Mouse (Mus musculus): Measurements from ENCODE around the gene Alpk3. TPM values are rescaled to one million over a fixed set of nuclear protein-coding genes. Genes with fewer than 3 reads are reported as not detected.

The Alpk3 gene
- polyA plus RNA-seq, 1 experiment from 2014 or later = 1.4 TPM

GRCm38 (mm10) chr7:81109717-81110651 is 52.6 kb downstream of the Alpk3 start:
- no peak overlapping the region for H3K4me3 ChIP-seq (ENCODE audit: low read depth, low read length)
- no peaks in the 10 kb centered on the region for H3K27me3 ChIP-seq (replicated peaks; ENCODE audit: control insufficient read depth, insufficient read depth, low read length)
- no peaks in the 10 kb centered on the region for H3K36me3 ChIP-seq (ENCODE audit: control insufficient read depth, insufficient read depth, low read length)
- 61% methylated on average over 9 of the region's 9 CpGs for WGBS
- no peak overlapping the region for H3K4me2 ChIP-seq (ENCODE audit: low read length)
- no peaks in the 10 kb centered on the region for H3K4me1 ChIP-seq (replicated peaks; ENCODE audit: control insufficient read depth, insufficient read depth, low read length)
- H3K9ac ChIP-seq (ENCODE audit: low read length) = no peak overlapping the region
- DNase-seq (ENCODE audit: low spot score) = no peak
- no peak for ATAC-seq (replicated peaks; ENCODE audit: low FRiP score, low TSS enrichment, low read depth)
- H3K27ac ChIP-seq (ENCODE audit: low read depth) = no peak overlapping the region
- H3K9me3 ChIP-seq (ENCODE audit: control insufficient read depth, low read length) = no peaks in the 10 kb centered on the region

GRCm38 (mm10) chr7:81110791-81111190 is 53.4 kb downstream of the Alpk3 start:
- Histone ChIP-seq H3K27ac (ENCODE audit: low read depth) (no peak overlapping the region), H3K36me3 (ENCODE audit: control insufficient read depth, insufficient read depth, low read length) (no peaks in the 10 kb centered on the region), H3K9me3 (ENCODE audit: control insufficient read depth, low read length) (no peaks in the 10 kb centered on the region), H3K4me3 (ENCODE audit: low read depth, low read length) (no peak overlapping the region), H3K9ac (ENCODE audit: low read length) (no peak overlapping the region), H3K27me3 (replicated peaks; ENCODE audit: control insufficient read depth, insufficient read depth, low read length) (no peaks in the 10 kb centered on the region), H3K4me1 (replicated peaks; ENCODE audit: control insufficient read depth, insufficient read depth, low read length) (no peaks in the 10 kb centered on the region), H3K4me2 (ENCODE audit: low read length) (no peak overlapping the region)
- 91% methylated on average over 4 of the region's 4 CpGs for WGBS
- ATAC-seq (replicated peaks; ENCODE audit: low FRiP score, low TSS enrichment, low read depth) (no peak), DNase-seq (ENCODE audit: low spot score) (no peak)

- H3K4me2 ChIP-seq (ENCODE audit: low read length) = no peak overlapping the region
- DNase-seq (ENCODE audit: low spot score) (no peak), ATAC-seq (replicated peaks; ENCODE audit: low FRiP score, low TSS enrichment, low read depth) (no peak)
- H3K27me3 ChIP-seq (replicated peaks; ENCODE audit: control insufficient read depth, insufficient read depth, low read length) = no peaks in the 10 kb centered on the region
- H3K9ac ChIP-seq (ENCODE audit: low read length) = no peak overlapping the region
- H3K36me3 ChIP-seq (ENCODE audit: control insufficient read depth, insufficient read depth, low read length) = no peaks in the 10 kb centered on the region
- no peak overlapping the region for H3K27ac ChIP-seq (ENCODE audit: low read depth)
- H3K9me3 ChIP-seq (ENCODE audit: control insufficient read depth, low read length) = no peaks in the 10 kb centered on the region
- H3K4me3 ChIP-seq (ENCODE audit: low read depth, low read length) = no peak overlapping the region
- WGBS = 98% methylated on average over 2 of the region's 2 CpGs
- H3K4me1 ChIP-seq (replicated peaks; ENCODE audit: control insufficient read depth, insufficient read depth, low read length) = no peaks in the 10 kb centered on the region
Measured at GRCm38 (mm10) chr7:81111729-81112128, 54.3 kb downstream of the Alpk3 start.

- no peaks in the 10 kb centered on the region for H3K4me1 ChIP-seq (replicated peaks; ENCODE audit: control insufficient read depth, insufficient read depth, low read length)
- H3K9ac ChIP-seq (ENCODE audit: low read length) = no peak overlapping the region
- WGBS = 44% methylated on average over 6 of the region's 6 CpGs
- H3K27me3 ChIP-seq (replicated peaks; ENCODE audit: control insufficient read depth, insufficient read depth, low read length) = no peaks in the 10 kb centered on the region
- H3K4me2 ChIP-seq (ENCODE audit: low read length) = no peak overlapping the region
- H3K4me3 ChIP-seq (ENCODE audit: low read depth, low read length) = no peak overlapping the region
- no peak overlapping the region for H3K27ac ChIP-seq (ENCODE audit: low read depth)
- DNase-seq (ENCODE audit: low spot score) (no peak), ATAC-seq (replicated peaks; ENCODE audit: low FRiP score, low TSS enrichment, low read depth) (no peak)
- H3K9me3 ChIP-seq (ENCODE audit: control insufficient read depth, low read length) = no peaks in the 10 kb centered on the region
- no peaks in the 10 kb centered on the region for H3K36me3 ChIP-seq (ENCODE audit: control insufficient read depth, insufficient read depth, low read length)
Measured at GRCm38 (mm10) chr7:81112686-81113360, 55.4 kb downstream of the Alpk3 start.

- 72% methylated on average over 6 of the region's 6 CpGs for WGBS
- Histone ChIP-seq H3K9ac (ENCODE audit: low read length) (no peak within 1 kb of the TSS), H3K36me3 (ENCODE audit: control insufficient read depth, insufficient read depth, low read length) (no peaks in the 10 kb centered on the region), H3K4me3 (ENCODE audit: low read depth, low read length) (no peak within 1 kb of the TSS), H3K27me3 (replicated peaks; ENCODE audit: control insufficient read depth, insufficient read depth, low read length) (no peaks in the 10 kb centered on the region), H3K9me3 (ENCODE audit: control insufficient read depth, low read length) (no peaks in the 10 kb centered on the region), H3K27ac (ENCODE audit: low read depth) (no peak within 1 kb of the TSS), H3K4me1 (replicated peaks; ENCODE audit: control insufficient read depth, insufficient read depth, low read length) (no peaks in the 10 kb centered on the region), H3K4me2 (ENCODE audit: low read length) (no peak within 1 kb of the TSS)
- DNase-seq (ENCODE audit: low spot score) (no peak), ATAC-seq (replicated peaks; ENCODE audit: low FRiP score, low TSS enrichment, low read depth) (0 out of 2 replicates have a peak, but pooled peaks have one; percentile 28)
Measured at GRCm38 (mm10) chr7:81114555-81114954, 57.2 kb downstream of the Alpk3 start, which contains the start of gene Slc28a1. Gene Slc28a1 (plus strand): TSS chr7:81114799.

GRCm38 (mm10) chr7:81121099-81121498 is 63.7 kb downstream of the Alpk3 start:
- ATAC-seq (replicated peaks; ENCODE audit: low FRiP score, low TSS enrichment, low read depth) = no peak
- Histone ChIP-seq H3K36me3 (ENCODE audit: control insufficient read depth, insufficient read depth, low read length) (no peaks in the 10 kb centered on the region), H3K4me1 (replicated peaks; ENCODE audit: control insufficient read depth, insufficient read depth, low read length) (no peaks in the 10 kb centered on the region), H3K9ac (ENCODE audit: low read length) (no peak overlapping the region), H3K4me3 (ENCODE audit: low read depth, low read length) (no peak overlapping the region), H3K27me3 (replicated peaks; ENCODE audit: control insufficient read depth, insufficient read depth, low read length) (no peaks in the 10 kb centered on the region), H3K9me3 (ENCODE audit: control insufficient read depth, low read length) (no peaks in the 10 kb centered on the region), H3K27ac (ENCODE audit: low read depth) (no peak overlapping the region), H3K4me2 (ENCODE audit: low read length) (no peak overlapping the region)
- WGBS = 66% methylated on average over 3 of the region's 3 CpGs
- no peak for DNase-seq (ENCODE audit: low spot score)

GRCm38 (mm10) chr7:81122808-81123207 is 65.4 kb downstream of the Alpk3 start:
- DNase-seq (ENCODE audit: low spot score) = no peak
- H3K4me3 ChIP-seq (ENCODE audit: low read depth, low read length) = no peak overlapping the region
- WGBS = 64% methylated on average over 2 of the region's 2 CpGs
- no peak overlapping the region for H3K9ac ChIP-seq (ENCODE audit: low read length)
- H3K27ac ChIP-seq (ENCODE audit: low read depth) = no peak overlapping the region
- H3K27me3 ChIP-seq (replicated peaks; ENCODE audit: control insufficient read depth, insufficient read depth, low read length) = no peaks in the 10 kb centered on the region
- no peaks in the 10 kb centered on the region for H3K36me3 ChIP-seq (ENCODE audit: control insufficient read depth, insufficient read depth, low read length)
- no peaks in the 10 kb centered on the region for H3K4me1 ChIP-seq (replicated peaks; ENCODE audit: control insufficient read depth, insufficient read depth, low read length)
- no peak overlapping the region for H3K4me2 ChIP-seq (ENCODE audit: low read length)
- no peaks in the 10 kb centered on the region for H3K9me3 ChIP-seq (ENCODE audit: control insufficient read depth, low read length)
- ATAC-seq (replicated peaks; ENCODE audit: low FRiP score, low TSS enrichment, low read depth) = no peak

- no peak overlapping the region for H3K4me2 ChIP-seq (ENCODE audit: low read length)
- WGBS = 75% methylated on average over 5 of the region's 5 CpGs
- H3K36me3 ChIP-seq (ENCODE audit: control insufficient read depth, insufficient read depth, low read length) = no peaks in the 10 kb centered on the region
- H3K27ac ChIP-seq (ENCODE audit: low read depth) = no peak overlapping the region
- H3K4me3 ChIP-seq (ENCODE audit: low read depth, low read length) = no peak overlapping the region
- no peak for ATAC-seq (replicated peaks; ENCODE audit: low FRiP score, low TSS enrichment, low read depth)
- H3K4me1 ChIP-seq (replicated peaks; ENCODE audit: control insufficient read depth, insufficient read depth, low read length) = no peaks in the 10 kb centered on the region
- DNase-seq (ENCODE audit: low spot score) = no peak
- no peaks in the 10 kb centered on the region for H3K27me3 ChIP-seq (replicated peaks; ENCODE audit: control insufficient read depth, insufficient read depth, low read length)
- H3K9me3 ChIP-seq (ENCODE audit: control insufficient read depth, low read length) = no peaks in the 10 kb centered on the region
- H3K9ac ChIP-seq (ENCODE audit: low read length) = no peak overlapping the region
Measured at GRCm38 (mm10) chr7:81123553-81123952, 66.2 kb downstream of the Alpk3 start.

All from intestine, embryonic 14.5 days (tissue).